Mouse (Mus musculus) monocyte, adult 2 months (primary cell): ENCODE data around the gene Cdkn2d.
A peak's percentile ranks its signal among the peaks of the same experiment; 100 is the strongest.
"Not testable (repeated sequence)": the region's sequence is repeated elsewhere in the genome, so short reads cannot be mapped to it uniquely, and the experiment has no call there.

Experiments
- DNase-seq, 2 experiments: peaks; one replicate each; pipeline ENCODE4 v3.0.0; 2022; ENCODE audit warnings: low spot score in 2 of 2, low read depth in 1 of 2

The Cdkn2d gene

DNA sequence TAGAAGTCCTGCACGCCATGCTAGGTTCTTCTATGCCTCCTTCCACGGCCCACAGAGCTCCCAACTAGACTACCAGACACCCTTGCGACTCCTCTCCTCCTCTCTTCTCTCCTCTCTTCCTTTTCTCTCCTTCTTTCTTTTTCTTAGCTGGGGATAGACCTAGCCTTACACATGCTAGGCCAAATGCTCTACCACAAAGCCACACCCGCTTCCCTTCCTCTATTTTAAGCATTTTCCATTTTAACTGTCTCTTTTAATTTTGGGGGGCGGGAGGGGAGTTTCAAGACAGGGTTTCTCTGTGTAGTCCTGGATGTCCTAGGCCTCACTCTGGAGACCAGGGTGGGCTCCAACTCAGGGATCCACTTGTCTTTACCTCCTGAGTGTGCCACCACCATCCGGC lies 27.6 kb upstream of the Cdkn2d start:
- DNase-seq: no peak

DNA sequence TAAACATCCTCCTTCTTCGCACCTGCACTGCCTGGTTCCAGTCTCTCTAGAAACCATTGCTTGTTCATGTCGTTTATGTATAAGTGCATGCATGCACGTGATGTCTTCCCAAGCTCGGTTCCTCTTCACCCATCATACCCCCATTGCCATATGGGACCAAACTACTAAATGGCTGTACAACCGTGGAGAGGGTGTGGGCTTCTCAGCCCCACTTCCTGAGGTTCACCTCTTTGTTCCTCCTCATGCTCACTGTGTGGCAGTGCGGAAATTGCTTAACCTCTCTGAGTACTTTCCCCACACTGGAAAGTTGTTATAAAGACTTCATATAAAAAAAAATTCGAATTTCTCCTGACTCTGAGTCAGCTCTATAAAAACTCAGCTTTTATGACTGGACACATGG lies 25.5 kb upstream of the Cdkn2d start:
- peak; percentile 34 for DNase-seq

DNA sequence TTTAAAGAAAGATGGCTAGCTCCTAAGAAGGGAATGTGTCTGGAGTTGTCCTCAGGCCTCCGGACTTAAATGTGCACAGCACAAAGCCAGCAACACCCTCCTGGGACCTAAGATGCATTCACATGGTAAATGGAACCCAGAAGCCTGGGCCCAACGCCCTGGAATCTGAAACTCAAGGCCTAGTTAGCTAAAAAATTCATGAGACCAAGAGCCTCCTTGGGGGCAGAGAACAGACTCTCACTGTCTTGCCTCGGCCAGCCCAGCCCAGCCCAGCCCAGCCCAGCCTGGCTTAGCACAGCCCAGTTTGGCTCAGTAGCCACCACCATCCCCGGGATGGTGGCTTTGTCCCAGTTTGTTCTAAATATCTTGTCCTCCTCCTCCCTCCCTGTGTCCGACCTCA lies 24.2 kb upstream of the Cdkn2d start:
- DNase-seq: no peak

DNA sequence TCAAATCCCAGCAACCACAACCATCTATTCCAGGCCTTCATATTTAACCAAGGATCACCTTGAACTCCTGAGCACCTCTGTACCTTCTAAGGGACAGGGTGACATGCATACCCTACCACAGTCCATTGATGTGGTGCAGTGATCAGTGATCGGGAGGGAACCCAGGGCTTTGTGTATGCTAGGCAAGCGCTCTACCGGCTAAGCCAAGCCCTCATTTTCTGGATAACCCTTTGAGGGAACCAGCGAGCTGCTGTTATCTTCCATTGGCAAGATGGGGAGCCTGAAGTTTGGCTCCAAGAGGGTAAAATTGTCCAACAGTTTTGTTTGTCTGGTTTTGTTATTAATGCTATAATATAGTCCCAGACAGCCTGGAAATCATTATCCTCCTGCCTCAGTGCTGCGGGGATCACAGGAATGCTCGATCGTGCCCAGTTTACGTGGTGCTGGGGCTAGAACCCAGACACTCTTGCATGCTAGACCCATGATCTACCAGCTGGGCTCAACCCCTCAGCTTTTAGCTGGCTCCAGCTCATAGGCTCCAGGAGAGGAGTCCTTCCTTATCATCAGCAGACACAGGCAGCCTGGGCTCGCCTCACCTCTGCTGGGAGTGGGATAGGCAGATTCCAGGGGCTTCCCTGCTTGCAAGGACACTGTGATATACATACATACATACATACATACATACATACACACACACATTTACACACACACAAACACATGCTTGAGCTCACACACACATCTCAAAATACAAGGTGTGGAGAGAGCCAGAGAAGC lies 23.3 kb upstream of the Cdkn2d start:
- DNase-seq: no peak

DNA sequence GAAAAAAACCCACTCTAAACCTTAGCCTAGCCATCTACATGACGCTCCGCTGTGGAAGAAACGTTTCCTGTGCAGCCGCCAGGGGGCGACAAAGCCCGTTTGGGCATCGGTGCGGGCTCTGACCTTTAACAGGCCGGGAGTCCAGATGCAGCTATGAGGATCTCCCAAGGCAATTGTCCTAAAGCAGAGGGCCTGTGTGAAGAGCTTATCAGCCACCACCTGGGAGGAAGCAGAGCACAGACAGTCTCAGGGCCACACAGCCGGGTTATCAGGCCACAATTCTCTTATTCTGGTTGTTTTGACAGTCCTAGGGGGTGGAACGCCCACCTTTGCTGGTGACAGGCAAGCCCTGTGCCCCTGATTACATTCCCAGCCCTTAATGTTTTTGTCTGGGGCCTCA lies 22.2 kb upstream of the Cdkn2d start:
- peak; percentile 72 to 81 for DNase-seq

DNA sequence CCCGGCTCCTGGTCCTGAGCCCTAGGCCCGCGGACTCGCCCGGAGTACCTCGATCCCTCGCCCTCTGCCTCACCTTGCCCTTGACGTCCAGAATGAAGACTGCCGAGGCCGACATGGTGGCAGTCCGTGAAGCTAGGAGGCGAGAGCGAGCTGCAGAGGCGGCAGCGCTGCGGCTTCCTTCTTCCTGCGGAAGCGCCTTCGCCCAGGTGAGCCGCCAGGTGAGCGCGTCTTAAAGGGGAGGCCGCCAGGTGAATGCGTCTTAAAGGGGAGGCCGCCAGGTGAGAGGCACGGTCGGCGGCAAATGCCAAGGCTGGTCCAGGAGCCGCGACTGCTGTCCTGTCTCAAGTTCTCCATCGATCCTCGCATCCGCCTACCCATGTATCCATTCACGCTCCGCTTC lies 20.9 kb upstream of the Cdkn2d start, which contains the start of gene Ap1m2:
Gene Ap1m2, minus strand, starts transcription at position 204 of the 400 bp plus-strand sequence.
- no peak for DNase-seq

DNA sequence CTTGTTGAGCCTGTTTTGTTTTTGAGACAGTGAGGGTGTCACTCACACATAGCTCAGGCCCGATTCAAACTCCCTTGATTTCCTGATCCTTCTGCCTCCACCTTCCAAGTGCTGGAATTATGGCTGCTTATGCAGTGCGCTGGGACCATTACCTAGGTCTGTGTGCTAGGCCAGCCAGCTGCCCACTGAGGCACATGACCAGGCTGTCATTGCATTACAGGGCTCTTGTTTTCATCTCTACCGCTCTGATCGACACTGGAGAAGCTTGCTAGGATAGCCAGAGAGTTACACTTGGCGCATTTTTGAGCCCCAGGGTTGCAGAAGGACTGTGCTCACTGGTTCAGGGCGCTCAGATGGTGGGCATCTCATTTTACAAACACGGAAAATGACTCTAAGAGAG lies 20.5 kb upstream of the Cdkn2d start:
- no peak for DNase-seq

DNA sequence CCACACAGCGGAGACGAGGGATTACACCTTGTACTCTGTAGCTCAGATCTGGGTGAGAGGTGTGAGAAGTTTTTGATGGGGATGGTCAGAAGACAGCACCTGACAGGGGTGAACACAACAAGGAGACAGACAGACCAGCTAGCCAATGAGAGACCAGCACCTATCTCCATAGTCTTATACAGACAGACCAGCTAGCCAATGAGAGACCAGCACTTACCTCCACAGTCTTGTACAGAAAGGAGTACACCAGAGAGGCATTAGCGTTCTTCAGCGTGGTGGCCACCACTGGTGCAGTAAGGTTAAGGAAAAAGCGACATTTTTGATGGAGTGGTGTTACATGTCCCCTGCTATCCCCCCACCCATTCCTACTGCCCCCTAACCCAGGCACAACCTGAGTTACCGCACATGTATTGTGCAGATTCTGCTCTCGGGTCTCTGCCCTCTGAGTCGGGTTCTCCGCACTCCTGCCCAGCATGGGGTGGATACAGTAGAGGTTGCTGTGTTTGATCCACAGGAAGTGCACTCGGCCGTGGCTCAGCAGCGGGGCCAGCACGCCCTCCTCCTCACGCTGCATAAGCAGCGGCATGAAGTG lies 18.0 kb upstream of the Cdkn2d start:
- no peak for DNase-seq

DNA sequence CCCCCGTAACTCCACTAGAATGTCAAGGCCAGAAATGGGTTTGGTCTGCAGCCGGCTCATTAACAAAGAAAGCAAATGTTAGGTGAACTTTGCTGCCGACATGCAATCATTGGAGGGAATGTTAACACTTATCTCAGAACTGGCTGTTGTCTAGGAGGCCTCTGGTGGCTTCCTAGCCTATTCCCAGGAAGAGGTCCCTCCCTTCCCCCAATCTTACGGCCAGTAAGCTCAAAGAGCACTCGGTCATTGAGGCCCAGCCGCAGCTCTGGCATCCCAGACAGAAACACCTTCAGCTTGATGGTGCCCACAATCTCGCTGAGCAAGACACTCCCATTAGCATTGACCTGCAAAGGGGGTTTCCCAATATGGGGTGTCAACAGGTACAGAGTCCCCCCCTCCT lies 13.9 kb upstream of the Cdkn2d start:
- no peak for DNase-seq

DNA sequence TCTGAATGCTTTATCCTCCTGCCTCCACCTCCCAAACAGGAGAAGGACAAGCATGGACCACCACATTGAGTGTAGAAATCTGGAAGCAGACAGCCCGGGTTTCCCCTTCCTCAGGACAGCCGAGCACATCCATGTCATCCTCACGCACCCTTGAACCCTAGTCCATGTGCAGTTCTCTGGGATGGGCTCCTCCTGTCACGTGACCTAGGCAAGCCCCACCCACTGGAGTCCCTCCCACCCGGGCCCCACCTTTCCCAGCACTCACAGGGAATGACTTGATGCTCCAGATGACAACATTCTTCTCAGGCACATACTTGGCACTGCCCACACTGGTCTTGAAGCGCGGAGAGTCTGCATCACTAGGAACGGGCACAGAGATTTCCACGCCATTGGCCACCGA lies 7.8 kb upstream of the Cdkn2d start:
- no peak for DNase-seq

DNA sequence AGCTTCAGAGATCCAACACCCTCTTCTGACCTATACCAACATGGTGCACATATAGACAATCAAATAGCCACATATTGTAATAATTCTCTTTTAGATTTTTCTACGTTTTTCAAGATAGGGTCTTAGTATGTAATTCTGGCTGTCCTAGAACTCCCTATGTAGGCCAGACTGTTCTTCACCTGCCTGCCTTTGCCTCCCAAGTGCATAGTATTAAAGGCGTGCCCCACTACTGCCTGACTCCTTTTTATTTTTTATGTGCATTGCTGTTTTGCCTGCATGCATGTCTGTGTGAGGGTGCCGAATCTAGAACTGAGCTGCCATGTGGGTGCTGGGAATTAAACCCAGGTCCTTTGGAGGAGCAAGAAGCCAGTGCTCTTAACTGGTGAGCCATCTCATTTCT lies 1.1 kb upstream of the Cdkn2d start:
- no peak for DNase-seq

DNA sequence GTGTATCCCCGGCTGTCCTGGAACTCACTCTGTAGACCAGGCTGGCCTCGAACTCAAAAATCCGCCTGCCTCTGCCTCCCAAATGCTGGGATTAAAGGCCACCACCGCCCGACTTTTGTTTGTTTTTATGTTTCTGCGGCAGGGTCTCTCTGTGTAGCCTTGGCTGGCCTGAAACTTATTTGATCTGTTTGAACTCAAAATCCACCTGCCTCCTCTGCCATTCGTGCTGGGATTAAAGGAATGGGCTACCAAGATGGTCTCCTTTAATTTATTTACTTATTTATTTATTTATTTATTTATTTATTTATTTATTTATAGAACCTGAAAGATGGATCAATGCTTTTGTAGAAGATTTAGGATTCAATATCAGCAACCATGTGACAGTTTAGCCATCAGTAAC lies 661 bp upstream of the Cdkn2d start:
- not testable (repeated sequence) for DNase-seq

DNA sequence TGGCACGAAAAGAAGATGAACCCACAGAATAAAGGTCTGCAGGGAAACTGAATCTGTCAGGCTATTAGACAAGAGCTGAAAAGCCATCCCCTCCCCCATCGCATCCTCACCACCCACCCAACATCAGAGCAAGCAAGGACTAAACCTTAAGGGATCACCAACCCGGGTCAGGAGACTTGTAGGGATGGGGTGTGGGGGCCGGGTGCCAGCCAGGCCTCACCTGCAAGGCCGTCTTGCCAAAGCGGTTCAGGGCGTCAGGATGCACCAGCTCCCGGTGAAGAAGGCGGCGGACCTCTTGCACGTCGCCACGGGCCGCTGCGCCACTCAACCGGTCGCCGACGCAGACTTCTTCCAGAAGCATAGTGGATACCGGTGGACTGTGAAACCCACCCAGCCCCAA lies 618 bp downstream of the Cdkn2d start:
- no peak for DNase-seq

DNA sequence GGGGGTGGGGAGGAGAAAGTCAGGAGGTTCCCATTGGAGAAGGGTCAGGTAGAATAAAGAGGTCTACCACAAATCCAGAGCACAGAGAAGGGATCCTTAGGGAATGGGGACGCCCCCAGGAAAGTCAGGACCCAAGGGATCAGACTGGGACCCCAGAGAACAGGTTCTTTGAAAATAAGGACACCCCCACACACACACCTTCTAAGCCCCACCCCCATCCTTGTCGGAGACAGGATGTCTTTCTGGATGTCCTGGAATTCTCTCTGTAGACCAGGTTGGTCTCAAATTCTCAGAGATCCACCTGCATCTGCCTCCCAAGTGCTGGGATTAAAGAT lies 1.9 kb downstream of the Cdkn2d start:
- DNase-seq: no peak

DNA sequence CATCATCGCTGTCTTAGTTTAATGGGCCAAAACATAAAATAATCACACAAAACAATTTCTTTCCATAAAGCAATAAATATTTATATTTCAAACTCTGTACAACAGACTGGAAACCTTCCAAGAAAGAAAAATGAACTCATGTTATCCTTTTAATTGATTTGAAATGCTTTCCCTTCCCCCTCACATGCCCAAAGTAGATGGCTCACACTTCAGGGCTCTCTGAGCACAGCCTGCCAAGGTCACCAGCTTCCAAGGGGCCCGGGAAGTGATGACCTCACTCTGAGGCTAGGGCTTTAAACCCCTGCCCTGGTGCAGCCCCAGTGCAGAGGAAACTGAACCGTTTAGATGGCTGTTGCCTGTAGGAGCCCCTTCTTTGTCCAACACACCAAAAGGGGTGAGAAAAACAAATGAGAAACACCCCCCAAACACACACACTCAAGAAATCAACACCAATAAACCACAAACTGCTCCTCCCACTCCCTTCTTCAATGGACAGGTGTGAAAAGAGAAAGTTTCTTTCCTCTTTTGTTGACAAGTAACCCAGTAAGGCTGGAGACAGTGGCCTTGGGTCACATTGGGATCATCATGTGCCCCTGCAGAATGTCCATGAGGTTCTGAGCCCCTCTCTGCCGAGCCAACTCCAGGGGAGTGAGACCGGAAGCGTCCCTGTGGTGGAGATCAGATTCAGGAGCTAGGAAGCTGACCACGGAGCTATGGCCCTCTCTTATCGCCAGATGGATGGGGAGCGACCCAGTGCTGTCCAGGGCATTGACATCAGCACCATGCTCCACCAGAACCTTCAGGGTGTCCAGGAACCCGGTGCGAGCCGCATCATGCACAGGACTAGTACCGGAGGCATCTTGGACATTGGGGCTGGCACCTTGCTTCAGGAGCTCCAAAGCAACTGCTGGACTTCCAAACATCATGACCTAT lies 2.5 kb downstream of the Cdkn2d start:
- DNase-seq: peak in 1 of 2 experiments; percentile 14

DNA sequence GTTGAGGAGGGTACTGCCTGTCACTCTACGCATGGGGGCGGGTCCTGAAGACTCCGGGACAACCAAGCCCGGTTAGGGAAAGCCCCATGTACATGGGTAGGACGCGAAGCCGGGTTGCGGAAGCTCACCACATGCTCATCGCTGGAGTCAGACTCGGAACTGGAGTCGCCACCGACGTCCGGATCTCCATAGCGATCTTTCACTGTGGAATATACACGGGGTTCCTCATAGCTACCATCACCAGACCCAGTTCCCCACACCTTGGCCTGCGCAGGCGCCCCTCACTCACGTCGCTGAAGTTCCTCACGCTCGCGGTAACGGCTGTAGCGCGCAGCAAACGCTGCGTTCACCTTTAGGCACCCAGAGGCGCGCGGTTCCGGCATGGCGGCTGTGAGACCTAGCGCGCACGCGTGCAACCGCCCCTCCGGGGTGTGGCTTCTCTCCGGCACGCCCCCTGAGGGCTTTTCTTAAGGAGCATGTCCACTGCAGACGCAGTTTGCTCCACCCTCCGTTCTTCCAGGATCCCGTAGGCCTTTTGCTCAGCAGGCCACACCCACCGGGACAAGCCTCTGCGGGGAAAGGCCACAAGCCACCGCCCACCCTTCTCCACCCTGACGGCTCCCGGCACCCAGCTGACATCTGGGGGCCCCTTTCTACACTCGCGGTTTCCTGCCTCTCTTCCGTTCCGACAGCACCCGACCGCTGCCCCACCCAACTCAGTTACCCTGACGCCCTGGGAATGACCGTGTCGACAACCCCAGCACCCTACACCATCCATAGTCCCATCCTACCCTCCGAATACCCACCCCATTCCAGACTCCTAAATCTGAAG lies 3.4 kb downstream of the Cdkn2d start, which contains the start of gene Kri1:
Gene Kri1, minus strand, starts transcription at position 399 of the 832 bp plus-strand sequence.
- DNase-seq: peak; percentile 97 to 98

DNA sequence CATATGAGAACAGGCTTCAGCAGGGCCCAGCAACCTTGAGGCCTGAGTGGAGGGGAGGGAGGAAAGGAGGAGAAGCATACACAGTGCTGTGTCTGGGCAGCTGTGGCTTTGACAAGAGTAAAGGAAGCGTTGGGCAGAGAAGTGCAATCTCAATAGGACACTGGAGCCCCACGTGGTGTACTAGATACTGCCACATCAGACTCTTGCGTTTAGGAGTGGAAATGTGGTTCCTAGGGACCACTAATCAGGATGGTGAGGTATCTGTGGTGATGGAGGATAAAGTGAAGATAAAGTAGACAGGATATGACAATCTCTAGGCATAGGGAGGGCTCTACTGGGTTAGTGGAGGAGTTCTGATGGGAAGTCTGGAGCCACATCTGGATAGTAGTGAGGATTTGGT lies 4.5 kb downstream of the Cdkn2d start:
- no peak for DNase-seq

DNA sequence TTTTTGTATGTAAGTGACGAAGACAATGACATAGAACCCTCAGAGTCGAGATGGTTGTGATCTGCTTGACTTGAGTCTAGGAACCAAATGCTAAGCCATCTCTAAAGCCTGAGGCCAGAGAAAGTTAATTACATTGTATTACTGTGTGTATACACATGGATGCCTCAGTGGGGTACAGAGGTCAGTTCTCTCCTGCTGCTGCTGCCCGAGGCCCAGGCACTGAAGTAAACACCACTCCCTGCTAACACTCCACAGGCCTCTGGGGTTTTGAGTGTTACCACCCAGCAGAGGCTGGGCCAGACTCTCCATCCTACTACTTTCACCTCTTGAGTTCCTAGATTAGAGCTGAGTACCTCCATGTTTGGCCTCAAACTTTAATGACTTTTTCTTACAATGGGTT lies 7.2 kb downstream of the Cdkn2d start:
- no peak for DNase-seq

DNA sequence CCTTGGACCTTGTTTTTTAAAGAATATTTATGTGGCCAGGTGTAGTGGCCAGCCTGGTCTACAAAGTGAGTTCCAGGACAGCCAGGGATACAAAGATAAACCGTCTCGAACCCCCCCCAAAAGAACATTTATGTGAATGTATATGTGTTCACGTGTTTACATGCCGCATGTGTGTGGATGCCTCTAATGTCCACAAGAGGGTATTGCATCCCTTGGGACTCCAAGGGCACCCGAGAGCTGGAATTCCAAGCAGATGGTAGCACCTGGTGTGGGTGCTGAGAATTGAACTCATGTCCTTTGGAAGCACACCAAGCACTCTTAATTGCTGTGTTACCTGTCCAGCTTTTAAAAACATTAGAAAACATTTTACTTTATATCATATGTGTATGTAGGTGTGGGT lies 7.6 kb downstream of the Cdkn2d start:
- no peak for DNase-seq

DNA sequence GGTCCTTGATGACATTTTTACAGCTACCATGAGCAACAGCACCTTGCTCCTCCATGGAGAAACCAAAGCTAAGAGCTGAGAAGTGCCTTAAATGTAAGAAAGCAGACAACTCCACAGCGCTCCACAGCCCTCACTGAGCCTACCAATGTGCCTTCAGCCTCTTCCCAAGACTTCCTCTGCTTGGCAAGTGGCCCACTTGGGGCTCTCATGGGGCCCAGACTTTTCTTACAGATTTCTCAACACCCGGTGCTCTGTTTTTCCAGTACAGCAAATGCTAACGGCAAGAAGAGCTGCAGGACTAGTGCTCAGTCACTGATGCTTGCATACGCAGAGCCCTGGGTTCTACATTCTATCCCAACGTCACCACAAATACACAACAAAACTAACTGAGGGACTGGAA lies 13.4 kb downstream of the Cdkn2d start:
- no peak for DNase-seq

DNA sequence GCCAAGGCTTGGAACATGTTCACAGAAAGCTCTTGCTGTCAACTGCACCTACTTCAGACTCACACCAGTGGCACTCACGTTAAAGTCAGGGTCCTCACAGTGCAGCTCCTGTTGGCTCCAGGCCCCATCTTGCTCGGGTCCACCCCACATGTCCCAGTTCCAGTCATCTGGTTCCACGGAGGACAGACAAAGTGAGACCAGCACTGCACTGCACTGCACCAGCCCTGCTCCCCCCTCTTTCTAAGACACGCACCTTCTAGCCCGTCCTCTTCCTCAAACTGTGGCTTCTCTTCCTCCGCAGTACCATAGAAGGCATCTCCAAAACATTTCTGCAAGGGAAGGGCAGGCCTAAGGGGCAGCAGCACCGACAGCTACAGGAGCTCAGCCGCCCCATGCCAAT lies 14.9 kb downstream of the Cdkn2d start:
- DNase-seq: no peak
